Mouse (Mus musculus) thymus, adult 2 months (tissue): ENCODE measurements around the gene Gstcd. TPM values are rescaled to one million over a fixed set of nuclear protein-coding genes. Genes with fewer than 3 reads are reported as not detected.
A peak's percentile ranks its signal among the peaks of the same experiment; 100 is the strongest.

Experiments
- DNase-seq: peaks from one replicate; pipeline ENCODE4 v3.0.0; 2021
- H3K27ac ChIP-seq: fragments of 200-500 bp; 2 replicates; pipeline ENCODE4 v1.5.1; 2012; ENCODE audit warnings: low read length, control low read depth; ENCODE audit not compliant: control insufficient read depth, insufficient read depth
- H3K27me3 ChIP-seq: fragments of 200-500 bp; 2 replicates; pipeline ENCODE4 v1.6.1; 2012; ENCODE audit warnings: mild to moderate bottlenecking, low read length, moderate library complexity, mixed read lengths; ENCODE audit not compliant: control insufficient read depth, insufficient read depth
- H3K36me3 ChIP-seq: fragments of 200-500 bp; 2 replicates; pipeline ENCODE4 v1.6.1; 2012; ENCODE audit warnings: mild to moderate bottlenecking, low read length, moderate library complexity; ENCODE audit not compliant: control insufficient read depth, insufficient read depth
- H3K4me1 ChIP-seq: fragments of 200-500 bp; replicated peaks from 2 replicates; pipeline ENCODE4 v1.6.1; 2012; ENCODE audit warnings: low read length; ENCODE audit not compliant: control insufficient read depth, insufficient read depth
- H3K4me3 ChIP-seq: fragments of 200-500 bp; 2 replicates; pipeline ENCODE4 v1.5.1; 2012; ENCODE audit warnings: mild to moderate bottlenecking, low read length, control low read depth, moderate library complexity; ENCODE audit not compliant: control insufficient read depth, insufficient read depth
- CTCF ChIP-seq: fragments of 200-500 bp; IDR thresholded peaks from 2 replicates; pipeline ENCODE4 v1.5.1; 2012; ENCODE audit warnings: mild to moderate bottlenecking, control low read depth, low read length, moderate library complexity, borderline replicate concordance; ENCODE audit not compliant: control insufficient read depth, poor library complexity, insufficient read depth; ENCODE audit errors: extremely low read depth
- POLR2A ChIP-seq: fragments of 200-500 bp; IDR thresholded peaks from 2 replicates; pipeline ENCODE4 v1.6.1; 2012; ENCODE audit warnings: mild to moderate bottlenecking, low read length, control low read depth, moderate library complexity; ENCODE audit not compliant: control insufficient read depth, poor library complexity, insufficient read depth; ENCODE audit errors: extremely low read depth
- WGBS: fragments of 180-500 bp; shearing (Covaris S2); methylation state at CpG from one replicate; pipeline ENCODE4 v1.1.7; 2018; 5-methylcytosine and 5-hydroxymethylcytosine counted together
- polyA plus RNA-seq: library from polyadenylated mRNA; depleted of rRNA; stranded (reverse); fragments of >200 nt; gene quantifications from 2 replicates; pipeline ENCODE4 v1.2.3, GENCODE M21; 2012; rRNA removed

Gstcd gene
- polyA plus RNA-seq: 6.5 and 8.1 TPM in 2 replicates

DNA sequence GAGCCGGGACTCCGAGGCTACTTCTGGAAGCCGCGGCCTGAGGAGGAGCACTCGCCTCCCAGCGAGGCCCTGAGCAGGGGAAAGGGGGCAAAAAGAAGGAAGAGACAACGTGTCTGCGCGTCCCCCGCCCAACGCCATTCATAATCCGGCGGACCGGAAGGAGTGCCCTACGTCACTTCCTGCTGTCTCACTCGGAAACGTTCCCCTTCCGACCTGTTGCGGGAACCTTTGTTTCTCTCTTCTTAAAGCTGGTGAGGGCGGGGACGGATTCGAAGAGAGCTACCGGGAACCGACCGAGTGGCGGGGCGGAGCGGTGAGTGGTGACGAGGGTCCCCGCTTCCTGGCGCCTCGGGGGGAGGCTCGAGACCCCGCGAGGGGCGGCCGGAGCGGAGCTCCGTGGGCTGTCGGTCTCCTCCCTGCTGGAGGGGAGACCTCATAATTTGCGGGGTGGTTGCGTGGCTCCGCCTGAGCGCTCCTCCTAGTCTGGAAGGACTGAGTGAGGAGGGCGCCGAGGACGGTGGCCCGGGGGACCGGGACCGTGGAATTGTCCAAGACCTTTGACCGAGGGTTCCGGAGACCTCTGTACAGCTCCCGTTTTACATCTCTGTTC, at the start of gene Gstcd, which contains the start of gene Ints12:
Gene Gstcd, minus strand, starts transcription at position 370 of the 610 bp plus-strand sequence.
Gene Ints12, plus strand, starts transcription at position 177 of the 610 bp plus-strand sequence.
- H3K4me3 ChIP-seq: peak within 1 kb of the TSS; percentile 91
- no peaks in the 10 kb centered on the region for H3K27me3 ChIP-seq
- under 1% methylated on average over 53 of the region's 53 CpGs for WGBS
- H3K27ac ChIP-seq: peak within 1 kb of the TSS; percentile 74
- H3K36me3 ChIP-seq: no peaks in the 10 kb centered on the region
- no peaks in the 10 kb centered on the region for H3K4me1 ChIP-seq
- DNase-seq: peak; percentile 93
- TF ChIP-seq CTCF (0 out of 2 replicates have a peak, but pooled peaks have one; percentile 51), POLR2A (peak; percentile 77; the same call in 1 of the 2 replicates)

DNA sequence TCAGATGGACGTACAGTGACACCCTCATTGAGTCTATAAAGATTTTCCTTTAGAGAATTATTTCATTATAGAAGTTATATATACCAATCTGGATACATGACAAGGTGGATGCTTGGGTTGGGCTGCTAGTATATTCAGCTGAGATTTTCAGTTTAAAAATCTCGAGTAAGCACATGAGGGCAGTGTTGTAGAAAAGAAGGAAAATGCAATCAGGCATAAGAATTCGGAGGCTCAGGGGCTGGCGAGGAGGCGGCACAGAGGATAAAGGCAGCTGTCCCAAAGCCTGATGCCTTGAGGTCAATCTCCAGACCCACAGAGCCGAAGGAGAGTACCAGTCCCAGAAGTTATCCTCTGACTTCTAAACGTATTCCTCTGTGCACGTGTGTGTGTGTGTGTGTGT, 40.8 kb upstream of the Gstcd start:
- Histone ChIP-seq H3K4me3 (no peak overlapping the region), H3K4me1 (no peaks in the 10 kb centered on the region), H3K27ac (no peak overlapping the region), H3K27me3 (no peaks in the 10 kb centered on the region), H3K36me3 (no peaks in the 10 kb centered on the region)
- WGBS: 91% methylated on average over 8 of the region's 8 CpGs
- DNase-seq: no peak
- TF ChIP-seq POLR2A: no peak

DNA sequence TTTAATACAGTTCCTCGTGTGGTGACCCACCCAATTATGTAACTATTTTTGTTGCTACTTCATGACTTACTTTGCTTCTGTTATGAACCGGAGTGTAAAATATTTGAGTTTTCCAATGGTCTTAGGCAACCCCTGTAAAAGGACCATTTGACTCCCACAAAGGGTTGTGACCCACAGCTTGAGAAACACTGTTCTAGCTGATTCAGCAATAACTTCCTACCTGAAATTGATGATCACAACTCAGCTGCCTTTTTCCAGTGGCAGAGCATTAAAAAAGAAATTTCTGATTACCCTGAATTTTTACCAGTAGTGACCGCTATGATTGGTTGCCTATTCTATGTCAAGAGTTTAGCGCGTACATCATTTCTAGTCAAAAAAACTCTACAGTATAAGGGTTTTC, 39.5 kb upstream of the Gstcd start:
- no peak overlapping the region for H3K4me3 ChIP-seq
- H3K36me3 ChIP-seq: no peaks in the 10 kb centered on the region
- no peak for DNase-seq
- 99% methylated on average over 5 of the region's 5 CpGs for WGBS
- TF ChIP-seq POLR2A: no peak
- no peak for TF ChIP-seq CTCF
- no peaks in the 10 kb centered on the region for H3K27me3 ChIP-seq
- H3K27ac ChIP-seq: no peak overlapping the region
- no peaks in the 10 kb centered on the region for H3K4me1 ChIP-seq

DNA sequence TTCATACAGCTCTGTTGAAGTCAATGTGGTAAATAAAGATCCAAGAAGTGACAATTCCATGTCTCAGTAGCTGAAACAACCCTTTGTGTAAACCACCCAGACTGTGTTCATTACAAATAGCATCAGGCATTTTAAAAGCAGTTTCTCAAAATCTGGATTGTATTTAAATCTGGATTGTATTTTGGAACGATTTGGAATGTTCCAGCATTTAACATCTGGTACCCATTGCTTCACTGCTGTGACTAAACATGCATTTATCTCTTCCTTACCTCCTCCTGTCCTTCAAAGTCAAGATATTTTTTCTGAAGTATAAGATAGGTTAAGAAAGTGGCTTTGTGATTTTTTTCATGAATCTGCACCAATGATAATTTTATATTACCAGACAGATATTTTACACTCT, 21.4 kb upstream of the Gstcd start:
- WGBS: 78% methylated on average over 1 of the region's 1 CpGs
- TF ChIP-seq POLR2A (no peak), CTCF (no peak)
- no peak overlapping the region for H3K4me3 ChIP-seq

DNA sequence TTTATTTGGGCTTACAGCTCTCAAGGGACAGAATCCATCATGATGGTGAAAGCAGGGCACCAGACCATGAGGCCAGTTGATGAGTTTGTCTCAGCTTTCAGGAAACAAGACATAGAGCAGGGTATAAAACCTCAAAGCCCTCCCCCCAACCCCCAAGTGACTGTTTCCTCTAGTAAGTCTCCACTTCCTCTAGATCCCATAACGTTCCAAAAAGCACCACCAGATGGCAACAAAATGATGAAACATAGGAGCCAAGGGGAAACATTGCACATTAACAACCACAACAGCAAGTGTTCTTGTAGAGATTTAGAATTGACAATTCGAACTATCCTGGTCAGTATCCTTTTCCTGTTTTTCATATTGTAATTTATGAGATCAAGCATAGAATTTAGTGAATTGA, 19.9 kb upstream of the Gstcd start:
- no peak overlapping the region for H3K4me3 ChIP-seq

More for the DNA sequence above, 21.4 kb upstream of the Gstcd start:
- Histone ChIP-seq H3K27me3 (no peaks in the 10 kb centered on the region), H3K27ac (no peak overlapping the region), H3K4me1 (no peaks in the 10 kb centered on the region), H3K36me3 (peaks cover 15% of the 10 kb centered on the region; the same call in 1 of the 2 replicates)
- DNase-seq: no peak

DNA sequence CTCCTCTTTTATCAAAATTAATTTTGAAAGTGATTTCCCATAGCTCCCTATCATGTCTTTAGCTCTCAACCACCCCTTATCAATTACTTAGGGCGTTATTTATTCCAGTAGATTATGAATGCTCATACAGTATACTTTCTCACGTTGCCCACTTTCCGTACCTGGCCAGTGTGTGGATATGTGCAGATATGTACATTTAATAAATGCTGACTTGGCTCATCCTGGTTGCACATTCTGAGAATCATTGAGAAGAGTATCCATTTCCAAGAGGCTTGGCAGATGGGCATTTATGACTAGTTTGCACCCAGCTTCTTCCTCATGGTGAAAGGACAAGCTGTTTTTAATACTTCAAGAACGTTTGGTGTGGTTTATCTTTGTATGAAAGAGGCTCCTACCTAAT, 18.0 kb upstream of the Gstcd start:
- Histone ChIP-seq H3K27me3 (no peaks in the 10 kb centered on the region), H3K4me3 (no peak overlapping the region), H3K4me1 (no peaks in the 10 kb centered on the region), H3K36me3 (peaks cover 36% of the 10 kb centered on the region), H3K27ac (no peak overlapping the region)
- WGBS: 95% methylated on average over 4 of the region's 4 CpGs
- TF ChIP-seq CTCF (no peak), POLR2A (no peak)
- DNase-seq: no peak

More for the DNA sequence above, 19.9 kb upstream of the Gstcd start:
- WGBS: 42% methylated on average over 2 of the region's 2 CpGs
- Histone ChIP-seq H3K27ac (no peak overlapping the region), H3K36me3 (peaks cover 24% of the 10 kb centered on the region), H3K4me1 (no peaks in the 10 kb centered on the region), H3K27me3 (no peaks in the 10 kb centered on the region)
- TF ChIP-seq POLR2A: no peak
- no peak for TF ChIP-seq CTCF
- DNase-seq: peak; percentile 18
